Mouse (Mus musculus): ENCODE results near the gene Hhatl.

- no peak for TF ChIP-seq CTCF (IDR thresholded peaks at IDR 0.05; ENCODE audit: low read depth)
- no peak for TF ChIP-seq EP300 (IDR thresholded peaks at IDR 0.05; ENCODE audit: low read depth)
Measured at GRCm38 (mm10) chr9:121759091-121760081, 32.9 kb downstream of the Hhatl start, which contains the start of gene Zfp651.
